Mouse (Mus musculus): ENCODE measurements around the gene Ntf5. TPM values are rescaled to one million over a fixed set of nuclear protein-coding genes. Genes with fewer than 3 reads are reported as not detected.

The Ntf5 gene
- polyA plus RNA-seq (2014; fragmentation: Illumina TruSeq; extraction: RNeasy Lipid Tissue Mini Kit (QIAGEN cat#74804); ENCODE audit: low read depth, low replicate concordance) = not detected

GRCm38 (mm10) chr7:45413113-45413863 lies at the start of gene Ntf5:
TSS of gene Ntf5 (plus strand) at chr7:45413695.

DNA sequence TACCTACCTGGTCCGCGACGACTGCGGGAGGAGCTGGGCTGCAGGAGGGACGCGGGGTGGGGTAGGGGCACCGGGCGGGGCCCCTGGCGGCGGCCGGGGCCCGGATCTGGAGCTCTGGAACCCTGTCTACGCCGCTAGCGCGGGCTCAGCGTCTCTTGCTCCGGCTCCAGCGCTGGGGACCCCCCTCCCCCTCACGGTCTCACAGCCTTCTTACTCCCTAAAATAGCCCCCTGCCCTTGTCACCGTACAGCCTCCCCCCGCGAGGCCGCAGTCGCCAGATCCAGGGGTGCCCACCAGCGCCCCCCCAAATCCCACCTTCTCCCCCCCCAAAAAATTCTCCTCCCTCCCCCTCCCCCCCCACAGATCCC lies 46.9 kb upstream of the Ntf5 start, which contains the start of gene Ppfia3:
TSS of gene Ppfia3 (minus strand) at position 368 of the 368 bp plus-strand sequence.

GRCm38 (mm10) chr7:45370475-45371311 lies 42.8 kb upstream of the Ntf5 start, which contains the start of gene Lin7b:
TSS of gene Lin7b (minus strand) at chr7:45370583.

DNA sequence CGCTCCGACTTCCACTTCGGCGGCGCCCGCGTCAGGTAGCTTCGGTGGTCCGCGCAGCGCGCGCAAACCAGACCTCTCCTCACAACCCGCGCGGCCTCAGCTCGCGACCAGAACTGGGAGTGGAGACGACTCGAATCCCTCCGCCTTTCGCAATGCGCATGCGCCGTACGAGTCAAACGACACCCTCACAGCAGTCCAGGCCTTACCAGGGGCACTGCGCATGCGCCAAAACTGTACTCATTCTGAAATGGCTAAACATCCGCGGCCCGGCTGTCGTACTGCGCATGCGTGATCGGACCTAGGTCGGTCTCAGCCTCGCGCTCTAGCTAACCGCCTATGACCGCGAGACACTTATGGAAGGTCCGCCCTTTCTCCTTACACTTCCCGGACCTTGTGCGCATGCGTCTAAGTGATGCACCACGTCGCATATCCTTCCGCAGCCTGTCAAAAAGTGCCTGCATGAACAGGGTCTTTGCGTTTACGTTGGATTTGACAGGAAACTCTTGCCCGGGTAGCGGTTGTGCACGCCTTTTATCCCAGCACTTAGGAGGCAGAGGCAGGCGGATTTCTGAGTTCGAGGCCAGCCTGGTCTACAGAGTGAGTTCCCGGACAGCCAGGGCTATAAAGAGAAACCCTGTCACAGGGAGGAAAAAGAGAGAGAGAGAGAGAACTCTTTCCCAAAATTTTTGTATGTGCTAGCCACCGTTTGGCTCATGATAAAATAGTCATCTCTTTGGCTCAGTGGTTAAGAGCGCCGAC lies 17.7 kb upstream of the Ntf5 start, which contains the start of gene Snrnp70:
TSS of gene Snrnp70 (minus strand) at position 165 of the 759 bp plus-strand sequence.

GRCm38 (mm10) chr7:45405091-45406075 lies 8.1 kb upstream of the Ntf5 start, which contains the start of gene Kcna7:
TSS of gene Kcna7 (plus strand) at chr7:45405653.

DNA sequence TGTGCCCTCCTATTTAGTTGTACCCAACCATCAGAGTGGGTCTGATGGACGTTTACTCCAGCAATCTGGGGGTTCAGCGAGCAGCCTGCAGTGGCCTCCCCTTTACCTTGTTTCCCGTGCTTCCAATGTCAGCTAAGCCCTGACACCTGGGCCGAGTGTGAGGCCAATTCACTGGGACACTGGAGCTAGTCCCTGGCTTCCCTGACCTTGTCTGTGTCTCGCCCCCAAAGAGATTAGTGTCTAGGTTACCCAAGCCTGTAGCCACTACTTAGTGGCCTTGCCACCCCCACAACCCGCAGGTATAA lies 7.1 kb downstream of the Ntf5 start, which contains the start of gene Lhb:
TSS of gene Lhb (plus strand) at position 206 of the 305 bp plus-strand sequence.

GRCm38 (mm10) chr7:45434203-45435015 lies 20.9 kb downstream of the Ntf5 start, which contains the start of gene Gys1:
TSS of gene Gys1 (plus strand) at chr7:45434844.

DNA sequence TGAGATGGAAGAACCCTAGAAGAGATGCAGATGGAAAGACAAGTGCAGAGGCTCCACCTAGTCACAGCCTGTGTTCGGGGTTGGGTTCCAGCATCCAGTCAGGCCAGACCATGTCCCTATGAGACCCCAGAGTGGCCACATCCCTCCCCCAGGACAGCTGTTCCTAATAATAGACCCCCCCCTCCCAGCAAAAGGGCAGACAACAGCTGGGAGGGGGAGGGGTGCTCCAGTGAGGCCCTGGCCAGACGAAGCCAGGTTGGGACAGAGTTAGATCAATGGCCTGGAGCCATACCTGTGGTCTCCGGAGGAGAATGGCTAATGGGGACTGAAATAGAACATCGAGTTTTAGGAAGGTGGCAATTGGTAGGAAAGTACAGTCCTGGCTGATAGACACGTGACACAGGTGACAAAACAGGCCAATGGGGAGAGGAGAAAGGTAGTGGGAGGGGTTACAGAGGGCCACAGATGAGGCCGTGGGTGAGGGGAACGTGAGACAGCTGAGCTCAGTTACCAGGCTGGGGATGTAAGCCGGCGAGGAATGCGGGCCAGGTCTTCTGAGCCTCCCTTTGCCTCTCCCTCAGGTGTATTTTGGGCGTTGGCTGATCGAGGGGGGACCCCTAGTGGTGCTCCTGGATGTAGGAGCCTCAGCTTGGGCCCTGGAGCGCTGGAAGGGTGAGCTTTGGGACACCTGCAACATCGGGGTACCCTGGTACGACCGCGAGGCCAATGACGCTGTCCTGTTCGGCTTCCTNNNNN lies 24.2 kb downstream of the Ntf5 start, which contains the start of gene Ruvbl2:
TSS of gene Ruvbl2 (minus strand) at position 576 of the 756 bp plus-strand sequence.

DNA sequence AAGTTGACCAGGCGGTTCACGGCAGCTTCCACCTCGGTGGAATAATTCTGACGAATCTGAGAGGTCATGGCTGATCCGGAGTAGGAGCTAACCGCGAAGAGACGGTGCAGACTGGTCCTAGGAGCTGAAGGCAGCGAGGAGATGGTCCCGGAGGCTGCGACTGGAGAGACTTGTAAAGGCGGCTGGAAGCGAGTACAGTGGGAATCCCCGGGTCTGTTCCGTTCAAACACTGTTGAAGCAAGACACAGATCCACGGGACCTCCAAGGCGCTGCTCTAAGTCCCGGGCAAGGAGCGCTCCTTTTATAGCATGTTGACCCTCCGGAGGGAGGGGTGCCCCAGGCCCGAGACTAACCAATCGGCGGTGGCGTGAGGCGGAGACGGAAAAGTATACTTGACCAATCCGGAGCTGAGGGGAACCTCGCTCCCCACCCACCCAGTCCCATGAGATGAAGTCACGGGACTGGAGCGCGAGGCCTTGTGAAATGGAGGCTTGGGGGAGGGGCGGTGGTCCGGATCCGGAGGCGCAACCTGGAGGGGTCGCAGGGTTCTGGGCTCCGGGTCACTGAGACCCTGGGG lies 46.2 kb downstream of the Ntf5 start, which contains the start of gene Ftl1:
TSS of gene Ftl1 (minus strand) at position 321 of the 577 bp plus-strand sequence.

DNA sequence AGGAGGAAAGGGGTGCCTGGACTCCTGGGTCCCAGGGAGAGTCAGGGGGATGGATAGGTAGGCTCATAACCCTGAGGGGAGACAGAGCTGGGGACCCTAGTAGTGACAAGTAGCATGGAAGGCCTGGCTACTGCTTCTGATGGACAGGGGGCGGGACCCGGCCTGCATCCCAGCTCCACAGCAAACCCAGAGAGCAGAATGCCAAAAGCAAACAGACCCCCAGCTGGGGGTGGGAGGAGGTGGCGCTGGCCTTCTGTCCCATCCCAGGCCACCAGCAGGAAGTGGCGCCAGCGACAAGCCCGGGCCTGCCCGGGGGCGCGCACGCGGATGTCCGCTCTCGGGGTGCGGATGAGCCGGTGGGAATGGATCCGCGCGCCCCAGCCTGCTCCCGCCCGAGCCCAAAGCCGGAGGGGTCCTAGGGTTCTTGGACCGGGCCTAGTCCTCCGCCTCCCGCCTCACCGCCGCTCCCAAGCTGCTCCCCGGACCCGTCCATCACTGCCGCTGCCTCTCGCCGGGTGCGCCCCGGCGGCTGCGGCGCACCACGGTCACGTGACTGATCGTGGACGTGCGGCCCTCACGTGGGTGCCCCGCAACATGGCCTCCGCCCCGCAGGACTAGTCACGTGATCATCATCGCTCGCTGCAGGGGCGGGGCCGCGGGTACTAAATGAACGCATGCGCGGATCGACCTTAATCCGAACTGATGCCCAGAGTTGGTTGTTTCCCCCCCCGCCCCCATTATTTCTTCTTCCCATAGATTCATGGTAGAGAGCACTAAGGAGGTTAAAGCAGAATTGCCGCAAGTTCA lies 53.0 kb downstream of the Ntf5 start, which contains the start of gene Bax:
TSS of gene Bax (minus strand) at position 616 of the 807 bp plus-strand sequence.

Other genes starting within 250 kb of the Ntf5 start
- not detected for gene Slc17a7, start 249.7 kb upstream of the Ntf5 start, polyA plus RNA-seq (2014; fragmentation: Illumina TruSeq; extraction: RNeasy Lipid Tissue Mini Kit (QIAGEN cat#74804); ENCODE audit: low read depth, low replicate concordance)
- not detected for gene Gfy, start 234.1 kb upstream of the Ntf5 start, polyA plus RNA-seq (2014; fragmentation: Illumina TruSeq; extraction: RNeasy Lipid Tissue Mini Kit (QIAGEN cat#74804); ENCODE audit: low read depth, low replicate concordance)
- gene Pth2, start 232.7 kb upstream of the Ntf5 start, polyA plus RNA-seq (2014; fragmentation: Illumina TruSeq; extraction: RNeasy Lipid Tissue Mini Kit (QIAGEN cat#74804); ENCODE audit: low read depth, low replicate concordance) = not detected
- not detected for gene Ccdc155, start 208.8 kb upstream of the Ntf5 start, polyA plus RNA-seq (2014; fragmentation: Illumina TruSeq; extraction: RNeasy Lipid Tissue Mini Kit (QIAGEN cat#74804); ENCODE audit: low read depth, low replicate concordance)
- not detected for gene Dkkl1, start 201.5 kb upstream of the Ntf5 start, polyA plus RNA-seq (2014; fragmentation: Illumina TruSeq; extraction: RNeasy Lipid Tissue Mini Kit (QIAGEN cat#74804); ENCODE audit: low read depth, low replicate concordance)
- gene Tead2, start 197.9 kb upstream of the Ntf5 start, polyA plus RNA-seq (2014; fragmentation: Illumina TruSeq; extraction: RNeasy Lipid Tissue Mini Kit (QIAGEN cat#74804); ENCODE audit: low read depth, low replicate concordance) = 0.19 TPM
- gene Cd37, start 174.6 kb upstream of the Ntf5 start, polyA plus RNA-seq (2014; fragmentation: Illumina TruSeq; extraction: RNeasy Lipid Tissue Mini Kit (QIAGEN cat#74804); ENCODE audit: low read depth, low replicate concordance) = 0.34 TPM
- gene Slc6a16, start 172.6 kb upstream of the Ntf5 start, polyA plus RNA-seq (2014; fragmentation: Illumina TruSeq; extraction: RNeasy Lipid Tissue Mini Kit (QIAGEN cat#74804); ENCODE audit: low read depth, low replicate concordance) = 1.2 TPM
- not detected for gene Slc6a21, start 136.2 kb upstream of the Ntf5 start, polyA plus RNA-seq (2014; fragmentation: Illumina TruSeq; extraction: RNeasy Lipid Tissue Mini Kit (QIAGEN cat#74804); ENCODE audit: low read depth, low replicate concordance)
- not detected for gene Trpm4, start 79.9 kb upstream of the Ntf5 start, polyA plus RNA-seq (2014; fragmentation: Illumina TruSeq; extraction: RNeasy Lipid Tissue Mini Kit (QIAGEN cat#74804); ENCODE audit: low read depth, low replicate concordance)
- not detected for gene Hrc, start 78.4 kb upstream of the Ntf5 start, polyA plus RNA-seq (2014; fragmentation: Illumina TruSeq; extraction: RNeasy Lipid Tissue Mini Kit (QIAGEN cat#74804); ENCODE audit: low read depth, low replicate concordance)
- not detected for gene Ppfia3, start 46.7 kb upstream of the Ntf5 start, polyA plus RNA-seq (2014; fragmentation: Illumina TruSeq; extraction: RNeasy Lipid Tissue Mini Kit (QIAGEN cat#74804); ENCODE audit: low read depth, low replicate concordance)
- gene Lin7b, start 43.1 kb upstream of the Ntf5 start, polyA plus RNA-seq (2014; fragmentation: Illumina TruSeq; extraction: RNeasy Lipid Tissue Mini Kit (QIAGEN cat#74804); ENCODE audit: low read depth, low replicate concordance) = not detected
- 36.2 TPM for gene Snrnp70, start 18.0 kb upstream of the Ntf5 start, polyA plus RNA-seq (2014; fragmentation: Illumina TruSeq; extraction: RNeasy Lipid Tissue Mini Kit (QIAGEN cat#74804); ENCODE audit: low read depth, low replicate concordance)
- gene Kcna7, start 8.0 kb upstream of the Ntf5 start, polyA plus RNA-seq (2014; fragmentation: Illumina TruSeq; extraction: RNeasy Lipid Tissue Mini Kit (QIAGEN cat#74804); ENCODE audit: low read depth, low replicate concordance) = not detected
- not detected for gene Lhb, start 7.1 kb downstream of the Ntf5 start, polyA plus RNA-seq (2014; fragmentation: Illumina TruSeq; extraction: RNeasy Lipid Tissue Mini Kit (QIAGEN cat#74804); ENCODE audit: low read depth, low replicate concordance)
- 0.64 TPM for gene Gys1, start 21.1 kb downstream of the Ntf5 start, polyA plus RNA-seq (2014; fragmentation: Illumina TruSeq; extraction: RNeasy Lipid Tissue Mini Kit (QIAGEN cat#74804); ENCODE audit: low read depth, low replicate concordance)
- 0.58 TPM for gene Ruvbl2, start 24.4 kb downstream of the Ntf5 start, polyA plus RNA-seq (2014; fragmentation: Illumina TruSeq; extraction: RNeasy Lipid Tissue Mini Kit (QIAGEN cat#74804); ENCODE audit: low read depth, low replicate concordance)
- 81.8 TPM for gene Ftl1, start 46.2 kb downstream of the Ntf5 start, polyA plus RNA-seq (2014; fragmentation: Illumina TruSeq; extraction: RNeasy Lipid Tissue Mini Kit (QIAGEN cat#74804); ENCODE audit: low read depth, low replicate concordance)
- gene Bax, start 53.2 kb downstream of the Ntf5 start, polyA plus RNA-seq (2014; fragmentation: Illumina TruSeq; extraction: RNeasy Lipid Tissue Mini Kit (QIAGEN cat#74804); ENCODE audit: low read depth, low replicate concordance) = 0.79 TPM
- gene Tulp2, start 68.2 kb downstream of the Ntf5 start, polyA plus RNA-seq (2014; fragmentation: Illumina TruSeq; extraction: RNeasy Lipid Tissue Mini Kit (QIAGEN cat#74804); ENCODE audit: low read depth, low replicate concordance) = not detected
- gene Gm45808, start 73.1 kb downstream of the Ntf5 start, polyA plus RNA-seq (2014; fragmentation: Illumina TruSeq; extraction: RNeasy Lipid Tissue Mini Kit (QIAGEN cat#74804); ENCODE audit: low read depth, low replicate concordance) = not detected
- gene Dhdh, start 75.1 kb downstream of the Ntf5 start, polyA plus RNA-seq (2014; fragmentation: Illumina TruSeq; extraction: RNeasy Lipid Tissue Mini Kit (QIAGEN cat#74804); ENCODE audit: low read depth, low replicate concordance) = 85.8 TPM
- gene Nucb1, start 96.7 kb downstream of the Ntf5 start, polyA plus RNA-seq (2014; fragmentation: Illumina TruSeq; extraction: RNeasy Lipid Tissue Mini Kit (QIAGEN cat#74804); ENCODE audit: low read depth, low replicate concordance) = 38.2 TPM
- 0.95 TPM for gene Ppp1r15a, start 112.6 kb downstream of the Ntf5 start, polyA plus RNA-seq (2014; fragmentation: Illumina TruSeq; extraction: RNeasy Lipid Tissue Mini Kit (QIAGEN cat#74804); ENCODE audit: low read depth, low replicate concordance)
- gene Plekha4, start 112.6 kb downstream of the Ntf5 start, polyA plus RNA-seq (2014; fragmentation: Illumina TruSeq; extraction: RNeasy Lipid Tissue Mini Kit (QIAGEN cat#74804); ENCODE audit: low read depth, low replicate concordance) = not detected
- not detected for gene Hsd17b14, start 141.2 kb downstream of the Ntf5 start, polyA plus RNA-seq (2014; fragmentation: Illumina TruSeq; extraction: RNeasy Lipid Tissue Mini Kit (QIAGEN cat#74804); ENCODE audit: low read depth, low replicate concordance)
- 3.7 TPM for gene Bcat2, start 156.5 kb downstream of the Ntf5 start, polyA plus RNA-seq (2014; fragmentation: Illumina TruSeq; extraction: RNeasy Lipid Tissue Mini Kit (QIAGEN cat#74804); ENCODE audit: low read depth, low replicate concordance)
- not detected for gene Fgf21, start 201.8 kb downstream of the Ntf5 start, polyA plus RNA-seq (2014; fragmentation: Illumina TruSeq; extraction: RNeasy Lipid Tissue Mini Kit (QIAGEN cat#74804); ENCODE audit: low read depth, low replicate concordance)
- gene Fut1, start 203.6 kb downstream of the Ntf5 start, polyA plus RNA-seq (2014; fragmentation: Illumina TruSeq; extraction: RNeasy Lipid Tissue Mini Kit (QIAGEN cat#74804); ENCODE audit: low read depth, low replicate concordance) = not detected
- gene Izumo1, start 208.1 kb downstream of the Ntf5 start, polyA plus RNA-seq (2014; fragmentation: Illumina TruSeq; extraction: RNeasy Lipid Tissue Mini Kit (QIAGEN cat#74804); ENCODE audit: low read depth, low replicate concordance) = not detected
- not detected for gene Rasip1, start 213.8 kb downstream of the Ntf5 start, polyA plus RNA-seq (2014; fragmentation: Illumina TruSeq; extraction: RNeasy Lipid Tissue Mini Kit (QIAGEN cat#74804); ENCODE audit: low read depth, low replicate concordance)
- gene Mamstr, start 226.3 kb downstream of the Ntf5 start, polyA plus RNA-seq (2014; fragmentation: Illumina TruSeq; extraction: RNeasy Lipid Tissue Mini Kit (QIAGEN cat#74804); ENCODE audit: low read depth, low replicate concordance) = not detected

Data from liver, adult 10 weeks (tissue).